Mouse (Mus musculus) MEL (cell line): ENCODE measurements around the gene Wdr78.

Experiments
- CTCF ChIP-seq, 3 experiments: IDR thresholded peaks in 2 of 3; conservative IDR thresholded peaks in 1 of 3; 2 replicates each; pipeline ENCODE4 v1.5.1; 2011 to 2012; ENCODE audit warnings: low read length in 3 of 3, low read depth in 2 of 3, mild to moderate bottlenecking in 2 of 3, improper control_type of control experiment in 1 of 3, inconsistent platforms in 1 of 3, mixed read lengths in 1 of 3, moderate library complexity in 1 of 3; ENCODE audit not compliant: control insufficient read depth in 1 of 3, insufficient read depth in 1 of 3, poor library complexity in 1 of 3, severe bottlenecking in 1 of 3
- EP300 ChIP-seq, 2 experiments: IDR thresholded peaks; 2 replicates each; pipeline ENCODE4 v1.6.1; 2011; ENCODE audit warnings: improper control_type of control experiment in 2 of 2, low read length in 2 of 2, low read depth in 1 of 2, mild to moderate bottlenecking in 1 of 2

DNA sequence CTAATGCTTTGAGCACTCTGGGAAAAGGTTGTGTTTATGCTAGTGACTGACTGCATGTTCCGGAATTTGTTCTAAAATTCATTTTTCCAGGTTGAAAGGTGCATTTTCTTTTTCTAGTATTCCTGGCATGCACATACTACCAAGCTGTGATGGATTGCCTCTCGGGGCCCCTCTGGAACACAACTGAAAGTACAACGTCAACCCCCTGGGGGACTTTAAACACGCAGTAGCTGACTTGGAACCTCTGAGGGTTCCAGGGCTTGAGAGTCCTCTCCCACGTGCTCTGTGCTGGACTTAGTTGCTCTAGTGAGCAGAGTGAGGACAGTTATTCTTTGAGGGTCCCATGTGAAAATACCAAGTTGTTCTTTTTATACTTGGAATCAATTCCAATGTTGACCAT lies 37.6 kb upstream of the Wdr78 start:
- no peak for TF ChIP-seq CTCF (IDR thresholded peaks at IDR 0.05 in 2 of 3, conservative IDR thresholded peaks at IDR 0.05 in 1 of 3; ENCODE audit: control insufficient read depth in 1 of 3, insufficient read depth in 1 of 3, low read depth in 2 of 3, low read length in 3 of 3, poor library complexity in 1 of 3, severe bottlenecking in 1 of 3)
- TF ChIP-seq EP300 (IDR thresholded peaks at IDR 0.05; ENCODE audit: low read depth in 1 of 2, low read length in 2 of 2) = no peak
